Mouse (Mus musculus) midbrain, embryonic 15.5 days (tissue): Measurements from ENCODE around the gene Zp1. TPM values are rescaled to one million over a fixed set of nuclear protein-coding genes. Genes with fewer than 3 reads are reported as not detected.

Source experiments
- ATAC-seq: fragments of 200-750 bp; cut with Nextera tagmentation; replicated peaks from 2 replicates; pipeline ENCODE4 v1.8.0; 2017; ENCODE audit warnings: moderate TSS enrichment
- H3K27ac ChIP-seq: fragments of 300-500 bp; sonication (generic); 2 replicates; pipeline ENCODE4 v1.5.1; 2015; ENCODE audit warnings: mild to moderate bottlenecking, inconsistent platforms
- H3K27me3 ChIP-seq: fragments of 300-500 bp; sonication (generic); replicated peaks from 2 replicates; pipeline ENCODE4 v1.6.1; 2015; ENCODE audit warnings: inconsistent platforms
- H3K36me3 ChIP-seq: fragments of 300-500 bp; sonication (generic); replicated peaks from 2 replicates; pipeline ENCODE4 v1.6.1; 2015; ENCODE audit warnings: inconsistent platforms
- H3K4me1 ChIP-seq: fragments of 300-500 bp; sonication (generic); 2 replicates; pipeline ENCODE4 v1.6.1; 2015; ENCODE audit warnings: inconsistent platforms
- H3K4me2 ChIP-seq: fragments of 300-500 bp; sonication (generic); 2 replicates; pipeline ENCODE4 v1.6.1; 2015; ENCODE audit warnings: inconsistent platforms, mild to moderate bottlenecking, moderate library complexity
- H3K4me3 ChIP-seq: fragments of 300-500 bp; sonication (generic); 2 replicates; pipeline ENCODE4 v1.5.1; 2015; ENCODE audit warnings: mild to moderate bottlenecking, inconsistent platforms
- H3K9ac ChIP-seq: fragments of 300-500 bp; sonication (generic); 2 replicates; pipeline ENCODE4 v1.6.1; 2015; ENCODE audit warnings: mild to moderate bottlenecking, inconsistent platforms
- H3K9me3 ChIP-seq: fragments of 300-500 bp; sonication (generic); 2 replicates; pipeline ENCODE4 v1.6.1; 2016; ENCODE audit warnings: inconsistent platforms
- WGBS: fragments of 180-500 bp; shearing (Covaris S2); methylation state at CpG from one replicate; pipeline ENCODE4 v1.1.7; 2015; ENCODE audit warnings: mixed read lengths; 5-methylcytosine and 5-hydroxymethylcytosine counted together
- polyA plus RNA-seq: library from polyadenylated mRNA; unstranded; fragments of >200 nt; fragmentation: Nextera tagmentation; extraction: Ambion mirVana; gene quantifications from 2 replicates; pipeline ENCODE4 v1.2.1, GENCODE M21; 2015

The Zp1 gene
- polyA plus RNA-seq, result 0.49 and 0.79 TPM in 2 replicates

DNA sequence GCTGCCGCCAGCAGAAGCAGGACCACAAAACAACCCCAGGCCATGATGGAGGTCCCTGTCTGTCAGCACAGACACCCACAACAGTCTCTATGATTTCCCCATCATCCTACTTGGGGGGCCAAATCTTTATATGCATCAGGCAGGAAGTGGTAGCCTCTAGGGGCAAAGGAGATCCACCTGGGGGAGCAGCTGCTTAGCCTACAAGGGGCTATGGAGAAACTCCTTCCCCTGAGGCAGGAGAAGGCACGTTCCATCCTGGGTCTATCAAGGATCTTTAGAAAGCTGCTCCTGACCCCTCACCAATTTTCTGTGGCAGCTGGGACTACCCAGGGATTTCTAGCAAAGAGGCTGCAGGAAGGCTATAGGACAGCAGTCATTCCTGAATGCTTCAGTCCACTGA lies at the start of gene Zp1:
Gene Zp1 (minus strand): TSS at position 101 of the 400 bp plus-strand sequence.
- Histone ChIP-seq H3K27me3 (no peaks in the 10 kb centered on the region), H3K4me2 (no peak within 1 kb of the TSS), H3K4me1 (peaks cover 6% of the 10 kb centered on the region; the same call in 1 of the 2 replicates), H3K9ac (no peak within 1 kb of the TSS), H3K27ac (no peak within 1 kb of the TSS), H3K9me3 (no peaks in the 10 kb centered on the region), H3K4me3 (no peak within 1 kb of the TSS), H3K36me3 (no peaks in the 10 kb centered on the region)
- ATAC-seq, result no peak
- 67% methylated on average over 2 of the region's 2 CpGs for WGBS

GRCm38 (mm10) chr19:10968578-10968977 lies 48.1 kb upstream of the Zp1 start:
- Histone ChIP-seq H3K27ac (no peak overlapping the region), H3K9ac (no peak overlapping the region), H3K36me3 (no peaks in the 10 kb centered on the region), H3K4me3 (no peak overlapping the region), H3K4me1 (no peaks in the 10 kb centered on the region), H3K9me3 (no peaks in the 10 kb centered on the region), H3K4me2 (no peak overlapping the region), H3K27me3 (no peaks in the 10 kb centered on the region)
- ATAC-seq, result no peak
- WGBS, result 91% methylated on average over 7 of the region's 7 CpGs

- Histone ChIP-seq H3K4me2 (no peak overlapping the region), H3K9ac (no peak overlapping the region), H3K4me1 (no peaks in the 10 kb centered on the region), H3K27me3 (no peaks in the 10 kb centered on the region), H3K27ac (no peak overlapping the region), H3K4me3 (no peak overlapping the region), H3K36me3 (no peaks in the 10 kb centered on the region), H3K9me3 (no peaks in the 10 kb centered on the region)
- 89% methylated on average over 7 of the region's 7 CpGs for WGBS
- ATAC-seq, result no peak
These were observed 45.3 kb upstream of the Zp1 start for GRCm38 (mm10) chr19:10965721-10966120.

DNA sequence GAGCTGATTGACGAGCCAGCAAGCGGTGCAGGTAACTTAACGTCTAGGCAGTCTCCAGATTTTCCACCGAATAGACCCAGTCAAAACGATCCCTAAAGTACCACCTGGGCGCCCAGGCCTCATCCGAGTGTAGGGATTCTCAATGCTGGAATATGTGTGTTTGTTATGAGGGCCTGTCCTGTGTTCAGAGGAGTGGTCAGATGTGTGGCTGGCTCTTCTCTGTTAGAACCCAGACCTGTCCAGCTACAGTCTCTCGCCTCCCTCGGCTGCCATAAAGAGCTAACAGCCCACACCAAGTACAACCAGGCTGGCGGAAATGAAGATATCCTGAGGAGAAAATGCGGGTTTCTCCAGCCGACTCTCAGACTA lies 39.5 kb upstream of the Zp1 start:
- no peaks in the 10 kb centered on the region for H3K27me3 ChIP-seq
- no peak overlapping the region for H3K4me2 ChIP-seq
- WGBS, result 35% methylated on average over 12 of the region's 12 CpGs
- no peaks in the 10 kb centered on the region for H3K4me1 ChIP-seq
- no peaks in the 10 kb centered on the region for H3K9me3 ChIP-seq
- no peak overlapping the region for H3K27ac ChIP-seq
- H3K9ac ChIP-seq, result no peak overlapping the region
- H3K36me3 ChIP-seq, result no peaks in the 10 kb centered on the region
- ATAC-seq, result peak; percentile 69
- H3K4me3 ChIP-seq, result no peak overlapping the region

DNA sequence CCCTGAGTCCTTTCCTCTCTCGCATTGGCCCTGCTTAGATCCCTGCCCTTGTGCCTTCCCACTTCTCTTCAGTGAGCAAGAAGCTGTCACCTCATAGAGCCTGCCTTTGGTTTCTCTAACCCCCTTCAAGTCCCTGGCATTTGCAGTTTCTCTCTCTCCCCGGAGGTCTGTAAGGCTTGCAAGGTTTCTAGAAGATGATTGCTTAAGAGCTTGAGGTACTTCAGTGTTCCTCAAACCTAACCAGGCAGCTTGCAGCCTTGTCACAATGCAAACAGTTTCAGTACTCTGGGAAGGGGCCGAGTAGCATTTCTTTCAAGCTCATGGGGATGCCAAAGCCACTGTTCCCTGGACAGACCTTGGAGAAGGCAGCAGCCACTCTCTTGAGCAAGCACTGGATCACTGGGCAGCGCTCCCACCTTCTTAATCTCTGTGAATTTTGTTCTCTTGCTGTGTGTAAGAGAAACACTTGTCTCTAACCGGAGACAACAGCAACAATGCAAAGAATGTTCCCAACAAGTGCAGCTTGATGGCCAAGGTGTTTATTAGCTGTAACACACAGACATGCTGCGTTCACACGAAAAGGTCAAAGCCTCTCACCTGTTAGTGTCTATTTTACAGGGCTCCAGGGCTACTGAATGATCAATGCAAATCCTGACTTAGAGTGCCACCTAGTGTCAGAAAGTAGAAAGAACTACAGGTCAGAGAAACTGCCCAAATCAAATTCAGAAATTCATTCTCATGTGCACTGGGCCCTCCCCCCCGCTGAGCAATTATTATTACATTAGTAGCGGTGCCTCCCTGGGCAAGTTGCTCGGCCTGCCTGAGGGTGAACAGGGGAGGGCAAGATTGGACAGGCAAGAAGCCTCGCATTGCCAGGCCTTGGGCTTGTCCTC lies 38.9 kb upstream of the Zp1 start:
- H3K4me2 ChIP-seq, result no peak overlapping the region
- H3K4me1 ChIP-seq, result no peaks in the 10 kb centered on the region
- peak; percentile 81 for ATAC-seq
- H3K27ac ChIP-seq, result no peak overlapping the region
- H3K36me3 ChIP-seq, result no peaks in the 10 kb centered on the region
- 32% methylated on average over 11 of the region's 11 CpGs for WGBS
- H3K9ac ChIP-seq, result no peak overlapping the region
- no peaks in the 10 kb centered on the region for H3K9me3 ChIP-seq
- no peak overlapping the region for H3K4me3 ChIP-seq
- H3K27me3 ChIP-seq, result no peaks in the 10 kb centered on the region

DNA sequence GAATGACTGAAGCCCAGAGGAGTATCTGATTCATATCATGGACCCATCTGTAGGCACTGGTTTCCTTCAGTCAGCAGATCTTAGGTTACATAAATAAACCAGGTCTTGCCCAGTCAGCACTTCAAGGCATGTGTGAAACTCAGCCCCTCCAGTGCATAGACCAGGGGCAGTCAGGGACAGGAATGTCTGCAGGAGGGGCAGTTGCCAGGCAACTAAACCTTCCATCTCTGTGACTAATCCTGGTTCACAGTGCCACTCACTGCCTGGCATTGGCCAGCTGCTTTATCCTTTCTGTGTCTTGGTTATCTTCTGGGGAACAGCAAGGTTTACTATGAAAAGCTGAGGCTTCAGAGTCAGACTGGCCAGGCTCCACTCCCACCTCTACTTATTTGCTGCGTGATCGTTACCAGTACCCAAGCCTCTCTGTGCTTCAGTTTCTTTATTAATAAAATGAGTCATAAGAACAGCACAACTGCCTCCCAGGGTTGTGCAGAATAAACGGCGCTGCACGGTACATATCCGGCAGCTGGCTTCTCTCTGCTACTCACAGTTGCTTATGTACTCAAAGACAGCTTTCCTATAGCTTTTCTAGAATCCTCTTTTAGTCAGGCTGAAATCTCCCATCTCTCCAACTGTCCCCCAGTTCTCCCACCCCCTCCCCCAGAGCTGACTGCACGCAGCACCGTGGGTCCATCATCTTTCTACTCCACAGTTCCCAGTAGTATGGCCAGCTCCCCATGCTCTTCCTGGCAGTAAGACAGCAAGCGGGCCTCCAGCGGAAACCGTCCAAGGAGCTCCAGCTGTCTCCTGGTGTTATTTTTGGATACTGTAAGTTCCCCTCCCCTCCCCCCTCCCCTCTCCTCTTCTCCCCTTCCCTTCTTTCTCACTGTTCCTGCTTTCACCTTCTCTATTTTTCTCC lies 31.8 kb upstream of the Zp1 start:
- H3K9ac ChIP-seq, result no peak overlapping the region
- no peaks in the 10 kb centered on the region for H3K27me3 ChIP-seq
- no peaks in the 10 kb centered on the region for H3K9me3 ChIP-seq
- H3K4me2 ChIP-seq, result no peak overlapping the region
- no peak for ATAC-seq
- no peaks in the 10 kb centered on the region for H3K36me3 ChIP-seq
- peak overlapping the region; percentile 16 for H3K27ac ChIP-seq
- peaks cover 17% of the 10 kb centered on the region for H3K4me1 ChIP-seq
- 42% methylated on average over 11 of the region's 11 CpGs for WGBS
- no peak overlapping the region for H3K4me3 ChIP-seq

- H3K27ac ChIP-seq, result peak overlapping the region; percentile 27; the same call in 1 of the 2 replicates
- no peak; the same call in 1 of the 2 replicates for ATAC-seq
- WGBS, result 36% methylated on average over 9 of the region's 9 CpGs
These were observed 29.1 kb upstream of the Zp1 start for GRCm38 (mm10) chr19:10949558-10949957.

DNA sequence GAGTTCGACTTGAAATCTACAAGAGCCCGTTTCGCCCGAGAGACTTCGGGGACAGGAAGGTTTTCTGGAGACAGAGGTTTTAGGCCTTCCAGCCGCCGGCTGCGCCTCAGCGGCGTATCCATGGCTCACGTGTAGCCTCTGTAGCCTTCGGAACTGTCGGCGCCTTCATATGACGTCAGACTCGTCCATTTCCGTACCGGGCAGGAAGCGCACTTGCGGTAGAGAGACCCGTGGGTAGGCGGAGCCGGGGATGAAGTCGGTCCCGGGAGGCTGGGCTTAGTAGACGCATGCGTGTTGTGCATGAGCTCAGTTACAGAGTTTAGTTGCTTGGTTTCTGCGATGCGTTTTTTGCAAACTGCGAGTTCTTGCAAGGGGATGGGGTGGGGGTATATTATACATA lies 28.7 kb upstream of the Zp1 start, which contains the start of gene Ccdc86:
Gene Ccdc86 (minus strand): TSS at position 155 of the 400 bp plus-strand sequence.
- H3K4me3 ChIP-seq, result peak within 1 kb of the TSS; percentile 76
- under 1% methylated on average over 30 of the region's 30 CpGs for WGBS

More at GRCm38 (mm10) chr19:10949558-10949957, 29.1 kb upstream of the Zp1 start:
- Histone ChIP-seq H3K4me3 (peak overlapping the region; percentile 76), H3K4me2 (peak overlapping the region; percentile 100), H3K4me1 (peaks cover 31% of the 10 kb centered on the region), H3K27me3 (no peaks in the 10 kb centered on the region), H3K9ac (0 out of 2 replicates have a peak overlapping the region, but pooled peaks have one; percentile 11), H3K9me3 (no peaks in the 10 kb centered on the region), H3K36me3 (no peaks in the 10 kb centered on the region)

DNA sequence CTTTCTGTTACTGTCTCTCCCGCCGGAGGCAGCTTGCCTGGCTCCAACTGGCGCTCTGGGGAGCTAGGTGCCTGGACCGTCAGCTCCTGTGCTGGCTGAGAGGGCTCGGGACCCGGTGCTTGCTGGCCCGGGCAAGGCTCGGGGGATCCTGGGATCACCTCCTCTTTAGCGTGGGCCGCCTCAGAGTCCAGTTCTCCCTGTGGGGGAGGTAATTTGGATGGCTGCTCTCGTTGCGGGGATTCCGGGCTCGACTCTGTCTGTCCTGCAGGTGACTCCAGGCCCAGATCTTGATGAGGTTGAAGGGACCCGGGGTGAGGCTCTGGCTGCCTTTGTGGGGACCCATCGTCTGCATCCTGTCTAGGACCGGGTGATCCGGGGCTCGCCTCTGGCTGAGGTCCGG lies 28.0 kb upstream of the Zp1 start:
- Histone ChIP-seq H3K9ac (peak overlapping the region; percentile 78), H3K36me3 (peaks cover 10% of the 10 kb centered on the region; the same call in 1 of the 2 replicates), H3K9me3 (no peaks in the 10 kb centered on the region), H3K27ac (no peak overlapping the region), H3K27me3 (no peaks in the 10 kb centered on the region), H3K4me3 (peak overlapping the region; percentile 76), H3K4me2 (peak overlapping the region; percentile 100), H3K4me1 (peaks cover 31% of the 10 kb centered on the region)
- WGBS, result 1% methylated on average over 20 of the region's 20 CpGs
- ATAC-seq, result peak; percentile 18

More for the DNA sequence above, 28.7 kb upstream of the Zp1 start, which contains the start of gene Ccdc86:
- H3K9ac ChIP-seq, result peak within 1 kb of the TSS; percentile 78
- peaks cover 4% of the 10 kb centered on the region; the same call in 1 of the 2 replicates for H3K36me3 ChIP-seq
- no peaks in the 10 kb centered on the region for H3K9me3 ChIP-seq
- H3K27ac ChIP-seq, result peak within 1 kb of the TSS; percentile 27; the same call in 1 of the 2 replicates
- H3K27me3 ChIP-seq, result no peaks in the 10 kb centered on the region
- H3K4me1 ChIP-seq, result peaks cover 31% of the 10 kb centered on the region
- peak; percentile 98 for ATAC-seq
- peak within 1 kb of the TSS; percentile 100 for H3K4me2 ChIP-seq

DNA sequence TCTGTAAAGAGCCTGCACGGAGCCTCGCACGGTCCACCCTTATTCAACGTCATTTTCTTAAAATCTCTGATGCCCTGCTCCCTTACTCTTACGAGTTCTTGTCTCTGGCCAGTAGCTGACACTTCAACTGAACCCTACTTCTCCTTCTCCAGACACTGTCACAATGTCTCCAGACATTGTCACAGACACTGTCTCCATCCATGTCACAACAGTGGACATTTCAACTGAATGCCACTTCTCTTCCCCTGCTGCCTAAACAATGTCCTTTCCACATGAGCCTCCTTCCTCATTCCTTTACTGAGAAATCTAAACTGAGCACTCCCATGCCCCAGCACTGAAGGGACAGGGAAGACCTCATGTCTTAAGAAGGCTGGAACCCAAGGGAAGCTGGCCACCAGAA lies 26.8 kb upstream of the Zp1 start:
- 0 out of 2 replicates have a peak overlapping the region, but pooled peaks have one; percentile 78 for H3K9ac ChIP-seq
- no peaks in the 10 kb centered on the region for H3K9me3 ChIP-seq
- peak overlapping the region; percentile 100 for H3K4me2 ChIP-seq
- ATAC-seq, result no peak
- no peaks in the 10 kb centered on the region for H3K27me3 ChIP-seq
- peaks cover 31% of the 10 kb centered on the region for H3K4me1 ChIP-seq
- no peak overlapping the region for H3K27ac ChIP-seq
- 83% methylated on average over 5 of the region's 5 CpGs for WGBS
- H3K4me3 ChIP-seq, result peak overlapping the region; percentile 76; the same call in 1 of the 2 replicates
- peaks cover 19% of the 10 kb centered on the region for H3K36me3 ChIP-seq

DNA sequence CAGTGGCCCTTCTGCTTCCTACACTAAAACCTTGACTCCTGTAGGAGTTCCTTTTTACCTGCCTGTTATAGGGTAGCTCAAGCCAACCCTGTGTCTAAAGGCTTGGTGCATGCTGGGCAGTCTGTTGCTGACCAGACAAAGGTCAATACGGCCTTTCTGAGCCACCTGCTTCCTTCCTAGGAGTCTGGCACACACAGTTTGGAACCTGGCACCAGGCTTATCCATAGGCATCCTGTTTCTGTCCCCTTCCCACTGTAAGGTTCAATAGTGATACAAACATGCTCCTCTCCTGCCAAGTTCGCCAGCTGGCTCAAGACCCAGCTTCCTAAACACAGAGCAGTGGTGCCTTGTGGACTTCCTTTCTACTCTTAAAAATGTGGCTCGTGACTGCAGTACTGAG lies 26.1 kb upstream of the Zp1 start:
- no peak overlapping the region for H3K9ac ChIP-seq
- no peak for ATAC-seq

DNA sequence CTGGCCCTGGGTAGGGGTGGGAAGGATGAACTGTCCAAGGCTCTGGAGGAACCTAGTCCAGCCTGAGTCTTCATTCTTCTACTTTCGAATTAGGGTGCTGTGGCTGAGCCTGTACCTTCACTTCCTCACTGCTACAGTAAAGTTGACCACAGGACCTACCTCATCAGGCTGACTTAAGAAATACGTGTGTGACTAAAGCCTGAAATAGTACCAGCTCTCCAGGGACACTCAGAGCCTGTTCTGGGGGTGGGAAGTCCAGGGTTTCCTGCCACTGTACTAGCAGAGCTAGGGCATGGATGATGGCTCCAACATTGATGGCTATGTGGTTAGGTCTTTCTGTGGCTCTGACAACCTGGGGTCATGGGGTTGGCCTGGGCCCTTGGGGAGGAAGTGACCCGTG lies 23.5 kb upstream of the Zp1 start:
- Histone ChIP-seq H3K27me3 (no peaks in the 10 kb centered on the region; the same call in 1 of the 2 replicates), H3K9ac (no peak overlapping the region), H3K27ac (no peak overlapping the region), H3K4me3 (no peak overlapping the region), H3K9me3 (no peaks in the 10 kb centered on the region), H3K4me1 (peaks cover 47% of the 10 kb centered on the region), H3K36me3 (peaks cover 24% of the 10 kb centered on the region), H3K4me2 (no peak overlapping the region)
- no peak for ATAC-seq
- 90% methylated on average over 3 of the region's 3 CpGs for WGBS

More for the DNA sequence above, 26.1 kb upstream of the Zp1 start:
- no peaks in the 10 kb centered on the region for H3K9me3 ChIP-seq
- no peak overlapping the region for H3K4me3 ChIP-seq
- H3K4me2 ChIP-seq, result peak overlapping the region; percentile 100; the same call in 1 of the 2 replicates
- no peaks in the 10 kb centered on the region; the same call in 1 of the 2 replicates for H3K27me3 ChIP-seq
- peaks cover 35% of the 10 kb centered on the region for H3K4me1 ChIP-seq
- no peak overlapping the region for H3K27ac ChIP-seq
- 90% methylated on average over 3 of the region's 3 CpGs for WGBS
- peaks cover 24% of the 10 kb centered on the region for H3K36me3 ChIP-seq
